Mouse (Mus musculus) liver, embryonic 14.5 days (tissue): ENCODE results near the gene Plau. TPM values are rescaled to one million over a fixed set of nuclear protein-coding genes. Genes with fewer than 3 reads are reported as not detected.
A peak's percentile ranks its signal among the peaks of the same experiment; 100 is the strongest.

ENCODE experiments used
- ATAC-seq: fragments of 200-750 bp; cut with Nextera tagmentation; 2 replicates; pipeline ENCODE4 v1.8.0; 2017; ENCODE audit warnings: moderate number of reproducible peaks, mild to moderate bottlenecking, moderate library complexity; ENCODE audit not compliant: insufficient read depth
- DNase-seq, 3 experiments: peaks; one replicate each; pipeline ENCODE4 v3.0.0-alpha.2; 2012 to 2013; ENCODE audit warnings: low read depth in 3 of 3, low spot score in 3 of 3
- H3K27ac ChIP-seq: fragments of 300-500 bp; sonication (generic); 2 replicates; pipeline ENCODE4 v1.5.1; 2014; ENCODE audit warnings: moderate library complexity, mild to moderate bottlenecking, control low read depth, inconsistent platforms
- H3K27me3 ChIP-seq: fragments of 300-500 bp; sonication (generic); 2 replicates; pipeline ENCODE4 v1.6.1; 2014; ENCODE audit warnings: mild to moderate bottlenecking, low read length, moderate library complexity; ENCODE audit not compliant: control insufficient read depth, insufficient read depth
- H3K36me3 ChIP-seq: fragments of 300-500 bp; sonication (generic); replicated peaks from 2 replicates; pipeline ENCODE4 v1.6.1; 2014; ENCODE audit warnings: low read depth; ENCODE audit not compliant: control insufficient read depth, insufficient read depth
- H3K4me1 ChIP-seq, 2 experiments: fragments of 200-500 bp in 1 of 2; fragments of 300-500 bp in 1 of 2; sonication (generic) in 1 of 2; replicated peaks; 2 replicates each; pipeline ENCODE4 v1.6.1; 2012 to 2014; ENCODE audit warnings: antibody characterized with exemption in 1 of 2, inconsistent platforms in 1 of 2, low read length in 1 of 2; ENCODE audit not compliant: control insufficient read depth in 2 of 2, insufficient read depth in 2 of 2
- H3K4me2 ChIP-seq: fragments of 300-500 bp; sonication (generic); 2 replicates; pipeline ENCODE4 v1.6.1; 2014; ENCODE audit warnings: low read depth, mild to moderate bottlenecking, control low read depth, moderate library complexity
- H3K4me3 ChIP-seq, 2 experiments: fragments of 200-500 bp in 1 of 2; fragments of 300-500 bp in 1 of 2; sonication (generic) in 1 of 2; 2 replicates each; pipeline ENCODE4 v1.5.1; 2012 to 2014; ENCODE audit warnings: low read depth in 2 of 2, low read length in 2 of 2, mild to moderate bottlenecking in 2 of 2, control low read depth in 1 of 2, inconsistent platforms in 1 of 2, moderate library complexity in 1 of 2; ENCODE audit not compliant: insufficient read depth in 1 of 2
- H3K9ac ChIP-seq: fragments of 300-500 bp; sonication (generic); replicated peaks from 2 replicates; pipeline ENCODE4 v1.6.1; 2014; ENCODE audit warnings: mild to moderate bottlenecking, control low read depth, moderate library complexity
- H3K9me3 ChIP-seq: fragments of 300-500 bp; sonication (generic); 2 replicates; pipeline ENCODE4 v1.6.1; 2016; ENCODE audit warnings: low read length, mixed read lengths; ENCODE audit not compliant: control insufficient read depth
- CTCF ChIP-seq: IDR thresholded peaks from 2 replicates; pipeline ENCODE4 v1.5.1; 2016; ENCODE audit warnings: antibody characterized with exemption, low read depth, control low read depth
- EP300 ChIP-seq: IDR thresholded peaks from 2 replicates; pipeline ENCODE4 v1.6.1; 2016; ENCODE audit warnings: antibody characterized with exemption, low read depth
- WGBS: fragments of 180-500 bp; shearing (Covaris S2); extraction: QIAGEN DNeasy Blood & Tissue Kit; methylation state at CpG from one replicate; pipeline ENCODE4 v1.1.7; 2014; ENCODE audit not compliant: insufficient replicate concordance; 5-methylcytosine and 5-hydroxymethylcytosine counted together
- polyA plus RNA-seq, 2 experiments: library from polyadenylated mRNA; depleted of rRNA in 1 of 2; stranded (reverse) in 1 of 2; unstranded in 1 of 2; fragments of >200 nt; fragmentation: Nextera tagmentation in 1 of 2; extraction: Ambion mirVana in 1 of 2; gene quantifications; 2 replicates each; pipeline versions ENCODE4 v1.2.1 to v1.2.3; 2012 to 2014

Plau gene
- polyA plus RNA-seq, 2 experiments, result 0.57 to 1.3 TPM

DNA sequence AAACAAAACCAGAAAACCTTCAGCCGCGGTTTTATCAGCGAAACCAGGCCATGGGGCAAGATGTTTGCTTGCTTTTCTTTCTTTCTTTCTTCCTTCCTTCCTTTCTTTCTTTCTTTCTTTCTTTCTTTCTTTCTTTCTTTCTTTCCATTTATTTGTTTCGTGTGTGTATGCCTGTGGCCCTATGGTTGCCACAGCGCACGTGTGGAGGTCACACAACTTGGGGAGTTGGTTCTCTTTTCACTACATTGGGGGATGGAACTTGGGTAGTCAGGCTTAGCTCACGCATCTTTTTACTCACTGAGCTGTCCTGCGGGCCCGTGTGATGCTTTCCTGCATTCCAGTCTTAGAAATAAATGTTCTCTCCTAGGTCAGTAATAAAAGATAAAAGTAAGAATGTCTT, 41.9 kb upstream of the Plau start:
- Histone ChIP-seq H3K4me3 (peak overlapping the region; percentile 60 to 71), H3K36me3 (no peaks in the 10 kb centered on the region), H3K4me1 (peaks cover 0 to 10% of the 10 kb centered on the region in 2 experiments; a peak in 3 of 4 replicates), H3K27me3 (no peaks in the 10 kb centered on the region), H3K4me2 (peak overlapping the region; percentile 91), H3K9me3 (no peaks in the 10 kb centered on the region), H3K9ac (peak overlapping the region; percentile 66), H3K27ac (no peak overlapping the region; the same call in 1 of the 2 replicates)
- DNase-seq (no peak), ATAC-seq (no peak)
- TF ChIP-seq EP300, result no peak
- no peak for TF ChIP-seq CTCF
- WGBS, result 6% methylated on average over 9 of the region's 9 CpGs

DNA sequence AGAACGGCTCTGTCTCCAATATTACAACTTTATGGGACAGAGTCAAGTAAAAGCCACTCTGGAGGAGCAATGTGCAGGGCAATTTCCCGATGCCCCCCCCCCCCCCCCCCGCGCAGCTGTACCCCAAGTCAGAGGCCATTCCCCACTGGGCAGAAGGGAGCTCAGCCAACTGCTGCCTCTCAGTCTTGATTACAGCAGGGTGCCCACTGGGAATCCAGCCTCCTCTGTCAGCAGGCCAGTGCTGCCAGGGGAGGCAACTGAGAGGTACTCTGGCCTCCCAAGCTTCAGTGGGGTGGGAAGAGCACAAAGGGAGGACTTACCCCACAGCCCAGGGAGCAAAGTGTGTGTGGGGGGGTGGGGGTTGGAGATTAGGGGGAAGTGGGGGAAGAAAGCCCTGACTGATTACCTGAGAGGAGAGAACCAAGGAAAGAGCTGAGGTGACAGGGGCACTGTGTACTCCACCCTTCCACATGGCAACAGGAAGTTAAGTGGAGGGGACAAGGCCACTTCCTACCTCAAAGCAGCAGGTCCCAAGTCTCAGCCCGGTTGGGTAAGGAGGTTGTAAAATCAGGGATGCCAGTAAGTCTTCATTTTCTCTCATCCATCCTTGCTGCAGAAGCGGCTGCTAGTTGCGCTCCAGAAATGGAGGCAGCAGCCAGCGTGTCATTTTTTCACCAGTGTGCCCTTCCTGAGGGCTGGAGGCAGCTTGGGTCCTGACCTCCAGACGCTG, 40.9 kb upstream of the Plau start:
- no peak for DNase-seq
- Histone ChIP-seq H3K27ac (no peak overlapping the region), H3K4me3 (no peak overlapping the region), H3K9me3 (no peaks in the 10 kb centered on the region), H3K4me2 (no peak overlapping the region), H3K36me3 (no peaks in the 10 kb centered on the region), H3K4me1 (peaks cover 0 to 10% of the 10 kb centered on the region in 2 experiments; a peak in 3 of 4 replicates), H3K27me3 (no peaks in the 10 kb centered on the region), H3K9ac (no peak overlapping the region)
- WGBS, result 50% methylated on average over 9 of the region's 9 CpGs
- no peak for ATAC-seq
- TF ChIP-seq EP300 (no peak), CTCF (no peak)

DNA sequence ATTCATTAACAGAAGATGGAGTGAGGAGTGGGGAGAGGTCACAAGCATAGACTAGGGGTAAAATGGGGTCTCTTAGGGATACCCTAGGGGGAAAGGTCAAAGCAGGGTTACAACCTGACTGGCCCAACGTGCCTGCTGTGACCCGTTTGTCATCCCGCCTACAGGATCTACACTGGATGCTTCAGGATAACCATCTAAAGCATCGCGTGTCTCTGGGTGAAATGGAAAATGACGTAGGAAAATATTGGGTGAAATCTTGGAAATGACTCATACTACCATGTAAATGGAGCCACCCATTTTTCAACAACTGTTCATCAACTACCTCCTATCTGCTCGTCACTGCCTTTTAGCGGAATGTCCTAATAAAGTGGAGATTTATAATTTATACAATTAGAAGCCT, 40.3 kb upstream of the Plau start:
- Histone ChIP-seq H3K27ac (no peak overlapping the region), H3K4me1 (peaks cover 0 to 10% of the 10 kb centered on the region in 2 experiments; a peak in 3 of 4 replicates), H3K36me3 (no peaks in the 10 kb centered on the region), H3K9ac (no peak overlapping the region), H3K4me2 (no peak overlapping the region), H3K27me3 (no peaks in the 10 kb centered on the region), H3K4me3 (no peak overlapping the region), H3K9me3 (no peaks in the 10 kb centered on the region)
- DNase-seq (no peak), ATAC-seq (no peak)
- TF ChIP-seq CTCF, result no peak
- no peak for TF ChIP-seq EP300
- 68% methylated on average over 8 of the region's 8 CpGs for WGBS

DNA sequence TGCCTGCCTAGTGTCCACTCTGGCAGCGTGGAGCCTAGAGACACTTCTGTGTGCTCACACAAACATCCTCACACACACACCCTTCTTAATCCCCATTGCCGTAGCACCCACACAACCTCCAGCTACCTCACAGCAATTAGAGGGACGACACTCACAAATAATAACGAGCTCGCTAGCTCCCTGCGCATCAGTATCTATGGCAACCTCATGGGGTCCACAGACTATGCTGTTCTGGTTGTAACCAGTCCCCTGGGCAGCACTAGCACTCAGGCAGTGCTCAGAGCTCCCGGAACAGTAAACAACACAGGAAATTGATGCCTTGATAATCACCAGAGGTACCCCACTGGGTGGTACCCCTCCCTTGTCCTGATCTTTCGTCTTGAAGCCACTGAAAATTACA, 39.8 kb upstream of the Plau start:
- Histone ChIP-seq H3K9me3 (no peaks in the 10 kb centered on the region), H3K9ac (no peak overlapping the region), H3K27ac (no peak overlapping the region), H3K36me3 (no peaks in the 10 kb centered on the region), H3K27me3 (no peaks in the 10 kb centered on the region), H3K4me3 (no peak overlapping the region), H3K4me1 (peaks cover 0 to 10% of the 10 kb centered on the region in 2 experiments; a peak in 3 of 4 replicates), H3K4me2 (no peak overlapping the region)
- ATAC-seq, result no peak
- no peak for DNase-seq
- TF ChIP-seq CTCF (no peak), EP300 (no peak)
- WGBS, result 67% methylated on average over 8 of the region's 8 CpGs

DNA sequence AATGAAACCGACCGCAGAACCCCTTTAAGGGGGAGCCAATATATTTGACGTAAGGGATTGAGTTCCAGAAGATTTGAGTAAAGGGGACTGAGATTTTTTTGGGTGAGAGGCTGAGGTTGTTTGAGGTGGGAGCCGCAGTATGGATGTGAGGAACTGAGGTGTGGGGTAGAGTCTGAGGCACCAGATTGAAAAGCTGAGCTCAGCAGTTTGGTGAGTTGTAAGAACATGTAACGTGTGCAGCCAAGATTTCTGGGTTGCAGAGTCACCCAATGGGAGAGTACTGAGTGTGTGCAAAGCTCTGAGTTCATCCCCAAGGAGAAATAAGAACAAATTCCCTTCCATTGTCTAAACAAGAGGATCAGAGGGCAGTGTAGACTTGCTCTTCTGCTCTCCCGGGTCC, 38.2 kb upstream of the Plau start:
- TF ChIP-seq CTCF (no peak), EP300 (no peak)
- DNase-seq, result no peak
- H3K4me3 ChIP-seq, result no peak overlapping the region
- no peaks in the 10 kb centered on the region for H3K36me3 ChIP-seq
- no peak overlapping the region for H3K9ac ChIP-seq
- ATAC-seq, result no peak
- 70% methylated on average over 6 of the region's 6 CpGs for WGBS
- peaks cover 0 to 4% of the 10 kb centered on the region in 2 experiments; a peak in 2 of 4 replicates for H3K4me1 ChIP-seq
- H3K27me3 ChIP-seq, result no peaks in the 10 kb centered on the region
- H3K27ac ChIP-seq, result no peak overlapping the region
- H3K9me3 ChIP-seq, result no peaks in the 10 kb centered on the region
- H3K4me2 ChIP-seq, result no peak overlapping the region
